Mouse (Mus musculus): ENCODE measurements around the gene Lclat1.

- no peak for TF ChIP-seq CTCF (IDR thresholded peaks at IDR 0.05; ENCODE audit: control insufficient read depth, insufficient read depth, low read length)
- TF ChIP-seq POLR2A (IDR thresholded peaks at IDR 0.05; ENCODE audit: borderline replicate concordance, control insufficient read depth, low read depth, low read length): no peak
Measured at GRCm38 (mm10) chr17:73074631-73075030, 33.2 kb upstream of the Lclat1 start.

All from bone marrow, adult 2 months (tissue).